Mouse (Mus musculus) gastrocnemius, postnatal 25 days (tissue): Measurements from ENCODE around the gene Ccdc134. TPM values are rescaled to one million over a fixed set of nuclear protein-coding genes. Genes with fewer than 3 reads are reported as not detected.
A peak's percentile ranks its signal among the peaks of the same experiment; 100 is the strongest.

ENCODE experiments used
- DNase-seq: peaks from one replicate; pipeline ENCODE4 v3.0.0; 2022
- total RNA-seq, 2 experiments: library from RNA; stranded (reverse); gene quantifications; 1 replicate in 1 of 2; 2 replicates in 1 of 2; pipeline ENCODE4 v1.2.3; 2021

The Ccdc134 gene
- total RNA-seq, 2 experiments from 2014 or later: 8.0 to 16.5 TPM

GRCm38 (mm10) chr15:82169671-82170070 is 41.9 kb downstream of the Ccdc134 start:
- DNase-seq: no peak

- no peak for DNase-seq
Measured at GRCm38 (mm10) chr15:82170437-82171377, 43.0 kb downstream of the Ccdc134 start.

GRCm38 (mm10) chr15:82172648-82173047 is 44.9 kb downstream of the Ccdc134 start:
- DNase-seq: no peak

DNA sequence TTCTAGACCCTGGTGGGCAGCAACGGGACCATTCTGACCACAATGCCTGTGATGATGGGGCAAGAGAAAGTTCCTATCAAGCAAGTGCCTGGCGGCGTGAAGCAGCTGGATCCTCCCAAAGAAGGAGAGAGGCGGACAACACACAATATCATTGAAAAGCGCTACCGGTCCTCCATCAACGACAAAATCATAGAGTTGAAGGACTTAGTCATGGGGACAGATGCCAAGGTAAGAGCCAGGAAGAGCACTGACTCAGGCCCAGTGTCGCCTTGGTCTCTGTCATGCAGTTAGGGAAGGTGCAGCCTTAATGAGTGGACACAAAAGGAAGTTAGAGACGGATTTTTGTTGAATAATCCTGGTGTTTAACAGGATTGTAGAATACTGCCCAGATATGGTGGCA is 47.4 kb downstream of the Ccdc134 start:
- no peak for DNase-seq

- no peak for DNase-seq
Measured at GRCm38 (mm10) chr15:82177743-82178290, 50.1 kb downstream of the Ccdc134 start.

DNA sequence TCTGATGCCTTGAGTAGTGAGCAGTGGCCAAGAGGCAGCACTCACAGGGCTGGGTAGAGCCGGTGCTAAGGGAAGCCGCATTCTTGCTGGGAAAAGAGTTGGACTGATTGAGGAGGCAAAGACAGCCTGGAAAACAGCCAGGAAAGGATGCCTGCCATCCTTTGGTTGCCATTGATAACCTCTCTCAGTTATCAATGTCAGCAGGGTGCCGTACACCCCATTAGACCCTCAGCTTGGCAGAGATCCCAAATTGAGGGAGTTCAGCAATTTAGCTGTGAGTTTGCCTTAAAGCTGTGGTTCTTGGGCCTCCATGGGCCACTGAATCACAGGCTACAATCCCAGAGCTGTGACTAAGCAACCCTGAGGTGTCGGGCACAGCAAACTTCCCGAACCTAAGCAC is 53.4 kb downstream of the Ccdc134 start:
- no peak for DNase-seq

DNA sequence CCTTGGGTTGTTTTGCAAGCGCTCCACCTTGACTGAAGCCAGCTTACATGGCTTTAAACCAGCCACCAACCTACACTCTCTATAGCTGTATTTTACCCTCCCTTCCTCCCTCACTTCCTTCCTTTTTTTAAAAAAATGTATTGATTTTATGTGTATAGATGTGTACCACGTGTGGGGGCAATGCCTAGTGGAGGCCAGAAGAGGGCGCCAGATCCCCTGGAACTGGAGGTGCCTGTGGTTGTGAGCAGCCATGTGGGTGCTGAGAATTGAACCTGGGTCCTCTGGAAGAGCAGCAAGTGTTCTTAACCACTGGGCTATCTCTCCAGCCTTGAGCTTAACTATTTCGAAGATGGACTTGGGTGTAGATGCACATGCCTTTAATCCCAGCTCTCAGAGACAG is 54.6 kb downstream of the Ccdc134 start:
- no peak for DNase-seq

DNA sequence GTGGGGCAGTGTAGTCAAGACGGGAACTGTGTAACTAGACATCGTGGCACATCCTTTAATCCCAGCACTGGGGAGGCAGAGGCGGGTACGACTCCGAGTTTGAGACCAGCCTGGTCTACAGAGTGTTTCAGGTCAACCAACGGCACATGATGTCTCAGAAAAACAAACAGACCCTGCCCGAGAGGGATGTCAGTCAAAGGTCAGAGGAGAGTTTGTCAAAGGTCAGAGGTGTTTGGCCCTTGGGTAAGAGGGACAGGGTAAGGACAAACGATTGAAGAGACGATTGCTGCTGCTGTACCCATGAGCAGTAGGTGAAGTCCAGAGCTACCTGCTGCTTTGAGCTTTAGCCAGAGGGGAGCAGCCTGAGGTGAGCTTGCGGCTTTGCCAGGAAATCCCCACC is 55.9 kb downstream of the Ccdc134 start:
- no peak for DNase-seq

DNA sequence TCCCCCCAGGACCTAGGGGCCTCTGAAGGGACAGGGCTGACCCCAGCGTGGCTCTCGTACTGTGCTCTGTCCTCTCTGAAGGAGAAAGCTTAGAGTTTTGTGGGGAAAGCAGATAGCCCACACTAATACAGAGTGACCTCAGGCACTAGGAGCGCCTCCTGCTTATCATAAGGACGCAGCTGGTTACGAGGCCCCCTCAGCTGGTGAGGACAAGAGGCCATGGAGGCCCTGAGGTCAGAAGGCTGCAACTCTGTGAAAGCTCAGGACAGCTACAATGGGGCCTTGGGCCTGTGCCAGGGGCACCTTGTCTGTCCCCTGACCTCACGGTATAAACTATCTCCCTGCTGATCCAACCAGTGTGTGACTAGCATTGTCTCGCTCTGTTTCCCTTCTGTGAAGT is 56.5 kb downstream of the Ccdc134 start:
- DNase-seq: no peak

DNA sequence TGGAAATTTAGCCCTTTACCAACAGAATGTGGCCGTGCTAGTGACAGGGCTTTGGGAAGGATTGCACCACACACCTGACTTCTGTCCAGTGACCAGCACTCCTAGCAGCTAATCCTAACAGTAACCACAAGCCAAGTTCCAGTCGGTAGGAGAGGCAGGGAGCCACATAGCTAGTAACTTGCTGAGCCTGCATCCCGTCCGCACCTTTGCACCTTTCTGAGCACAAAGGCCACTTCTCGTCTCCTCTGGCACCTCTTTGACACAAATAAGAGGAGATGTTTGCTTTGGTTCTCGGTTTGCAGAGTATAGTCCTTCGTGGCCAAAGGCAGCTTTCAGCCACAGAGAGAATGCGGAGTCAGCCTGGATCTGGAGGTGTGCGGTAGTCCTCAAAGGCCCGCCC is 56.9 kb downstream of the Ccdc134 start:
- no peak for DNase-seq

- DNase-seq: no peak
Measured at GRCm38 (mm10) chr15:82185062-82185783, 57.5 kb downstream of the Ccdc134 start.

DNA sequence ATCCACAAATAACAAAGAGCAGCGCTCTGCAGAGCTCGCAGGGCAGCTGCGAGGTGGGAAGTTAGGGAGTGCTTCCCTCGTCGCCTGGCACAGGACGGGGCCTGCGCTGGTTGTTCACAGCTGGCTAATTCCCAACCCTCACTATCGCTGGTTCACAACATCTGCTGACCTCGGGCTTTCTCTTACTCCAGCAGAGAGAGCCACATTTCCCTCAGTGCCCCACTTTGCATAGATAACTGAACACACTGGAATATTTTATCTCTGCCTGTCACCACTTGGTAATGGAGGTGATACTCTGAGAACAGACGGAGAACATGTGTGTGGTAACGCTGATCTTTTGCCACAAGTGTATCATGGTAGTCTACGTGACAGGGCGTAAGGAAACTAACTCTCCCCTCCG is 58.4 kb downstream of the Ccdc134 start:
- DNase-seq: no peak

DNA sequence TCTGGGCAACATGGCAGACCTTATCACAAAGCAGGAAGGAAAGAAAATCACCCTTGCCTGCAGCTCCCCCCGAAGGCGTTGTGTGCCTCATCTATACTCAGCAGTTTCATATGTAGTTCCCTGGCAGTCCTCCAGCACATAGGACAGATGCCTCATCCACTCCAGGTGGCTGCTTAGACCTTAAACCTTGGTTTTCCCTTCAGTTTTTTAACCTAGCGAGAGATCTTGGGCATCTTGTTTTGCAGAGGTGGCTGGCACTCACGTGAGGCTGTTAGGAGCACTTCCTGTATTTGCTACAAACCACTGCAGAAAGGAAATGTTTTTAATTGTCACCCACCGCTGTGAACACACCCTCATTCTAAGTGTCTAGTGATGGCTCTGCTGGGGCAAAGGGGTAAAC is 59.2 kb downstream of the Ccdc134 start:
- DNase-seq: no peak

DNA sequence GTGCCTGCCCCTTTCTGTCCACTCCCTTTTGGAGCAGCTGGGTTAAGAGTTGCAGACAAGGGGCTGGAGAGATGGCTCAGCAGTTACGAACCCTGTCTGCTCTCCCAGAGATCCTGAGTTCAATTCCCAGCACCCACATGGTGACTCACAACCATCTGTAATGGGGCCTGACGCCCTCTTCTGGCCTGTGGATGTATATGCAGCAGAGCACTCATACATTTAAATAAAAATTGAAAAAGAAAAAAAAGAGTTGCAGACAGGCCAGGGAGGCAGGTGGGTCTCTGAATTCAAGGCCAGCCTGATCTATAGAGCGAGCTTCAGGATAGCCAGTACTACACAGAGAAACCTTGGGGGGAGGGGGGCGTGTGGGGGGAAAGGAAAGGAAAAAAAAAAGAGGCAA is 59.7 kb downstream of the Ccdc134 start:
- DNase-seq: no peak

DNA sequence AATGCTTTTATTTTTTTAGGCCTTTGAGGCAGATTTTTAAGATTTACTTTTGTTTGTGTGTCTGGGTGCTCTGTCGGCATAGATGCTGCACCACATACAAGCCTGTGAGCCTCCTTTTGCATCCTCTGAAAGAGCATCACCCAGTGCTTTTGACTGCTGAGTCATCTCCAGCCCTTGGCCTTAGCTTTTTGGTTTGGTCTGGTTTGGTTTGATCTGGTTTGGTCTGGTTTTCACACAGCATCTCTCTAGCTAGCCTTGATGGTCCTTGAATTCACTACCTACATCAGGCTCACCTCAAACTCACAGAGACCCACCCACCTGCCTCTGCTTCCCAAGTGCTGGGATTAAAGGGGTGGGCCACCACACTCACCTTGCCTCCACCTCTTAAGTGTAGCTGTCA is 60.2 kb downstream of the Ccdc134 start:
- DNase-seq: no peak

- DNase-seq: peak; percentile 65
Measured at GRCm38 (mm10) chr15:82188481-82189240, 60.9 kb downstream of the Ccdc134 start.

Other genes starting within 250 kb of the Ccdc134 start
- 1 to 10 TPM; 5.9 to 6.3 TPM for gene Polr3h, start 201.7 kb upstream of the Ccdc134 start, total RNA-seq
- gene Csdc2, start 191.2 kb upstream of the Ccdc134 start, total RNA-seq: 1 to 10 TPM; 1.8 to 2.6 TPM
- 10 to 100 TPM; 11.9 to 21.6 TPM for gene Pmm1, start 167.0 kb upstream of the Ccdc134 start, total RNA-seq
- gene 1700029P11Rik, start 147.4 kb upstream of the Ccdc134 start, total RNA-seq: not detected
- 10 to 100 TPM; 20.8 to 24.9 TPM for gene Xrcc6, start 140.1 kb upstream of the Ccdc134 start, total RNA-seq
- 10 to 100 TPM; 19.0 to 25.7 TPM for gene Desi1, start 94.1 kb upstream of the Ccdc134 start, total RNA-seq
- gene Snu13, start 80.3 kb upstream of the Ccdc134 start, total RNA-seq: 10 to 100 TPM; 44.6 to 48.5 TPM
- gene 4930407I10Rik, start 68.8 kb upstream of the Ccdc134 start, total RNA-seq: not detected
- under 1 TPM; 0.08 to 0.24 TPM for gene Mei1, start 57.9 kb upstream of the Ccdc134 start, total RNA-seq
- 10 to 100 TPM; 12.1 to 14.1 TPM for gene Srebf2, start 19.3 kb downstream of the Ccdc134 start, total RNA-seq
- gene Shisa8, start 84.9 kb downstream of the Ccdc134 start, total RNA-seq: not detected
- not detected for gene Tnfrsf13c, start 96.4 kb downstream of the Ccdc134 start, total RNA-seq
- under 1 TPM in 1 of 2 experiments, not detected in 1; 0.75 TPM for gene Cenpm, start 116.8 kb downstream of the Ccdc134 start, total RNA-seq
- gene 1500009C09Rik, start 124.5 kb downstream of the Ccdc134 start, total RNA-seq: not detected
- under 1 TPM; 0.54 to 1.00 TPM for gene Sept3, start 147.0 kb downstream of the Ccdc134 start, total RNA-seq
- gene Wbp2nl, start 171.0 kb downstream of the Ccdc134 start, total RNA-seq: not detected
- gene Naga, start 211.0 kb downstream of the Ccdc134 start, total RNA-seq: 10 to 100 TPM; 13.1 to 15.0 TPM
- gene Pheta2, start 211.0 kb downstream of the Ccdc134 start, total RNA-seq: under 1 TPM; 0.87 to 0.96 TPM
- 100 to 1,000 TPM; 126 to 130 TPM for gene Smdt1, start 211.0 kb downstream of the Ccdc134 start, total RNA-seq
- gene Ndufa6, start 226.4 kb downstream of the Ccdc134 start, total RNA-seq: 100 to 1,000 TPM; 489 to 502 TPM